Mouse (Mus musculus) heart, embryonic 16.5 days (tissue): ENCODE measurements around the gene Rassf2. TPM values are rescaled to one million over a fixed set of nuclear protein-coding genes. Genes with fewer than 3 reads are reported as not detected.
A peak's percentile ranks its signal among the peaks of the same experiment; 100 is the strongest.

Experiments
- ATAC-seq: fragments of 200-750 bp; cut with Nextera tagmentation; replicated peaks from 2 replicates; pipeline ENCODE4 v1.8.0; 2017; ENCODE audit warnings: moderate number of reproducible peaks; ENCODE audit not compliant: insufficient read depth, low FRiP score; ENCODE audit errors: extremely low read depth
- H3K27ac ChIP-seq: fragments of 300-500 bp; sonication (generic); 2 replicates; pipeline ENCODE4 v1.5.1; 2014; ENCODE audit warnings: mild to moderate bottlenecking, low read length, control low read depth, moderate library complexity
- H3K27me3 ChIP-seq: fragments of 300-500 bp; sonication (generic); 2 replicates; pipeline ENCODE4 v1.6.1; 2014; ENCODE audit warnings: low read length, mixed read lengths; ENCODE audit not compliant: control insufficient read depth, insufficient read depth
- H3K36me3 ChIP-seq: fragments of 300-500 bp; sonication (generic); 2 replicates; pipeline ENCODE4 v1.6.1; 2014; ENCODE audit not compliant: control insufficient read depth, insufficient read depth
- H3K4me1 ChIP-seq: fragments of 300-500 bp; sonication (generic); 2 replicates; pipeline ENCODE4 v1.6.1; 2014; ENCODE audit warnings: low read length, mixed read lengths; ENCODE audit not compliant: control insufficient read depth, insufficient read depth
- H3K4me2 ChIP-seq: fragments of 300-500 bp; sonication (generic); 2 replicates; pipeline ENCODE4 v1.6.1; 2014; ENCODE audit warnings: low read depth, mild to moderate bottlenecking, control low read depth, low read length
- H3K4me3 ChIP-seq: fragments of 300-500 bp; sonication (generic); 2 replicates; pipeline ENCODE4 v1.5.1; 2014; ENCODE audit warnings: mild to moderate bottlenecking, control low read depth, low read length
- H3K9ac ChIP-seq: fragments of 300-500 bp; sonication (generic); 2 replicates; pipeline ENCODE4 v1.6.1; 2014; ENCODE audit warnings: low read length, control low read depth
- H3K9me3 ChIP-seq: fragments of 300-500 bp; sonication (generic); replicated peaks from 2 replicates; pipeline ENCODE4 v1.6.1; 2016; ENCODE audit warnings: low read length; ENCODE audit not compliant: control insufficient read depth
- WGBS: fragments of 180-500 bp; shearing (Covaris S2); extraction: QIAGEN DNeasy Blood & Tissue Kit; methylation state at CpG from one replicate; pipeline ENCODE4 v1.1.7; 2014; 5-methylcytosine and 5-hydroxymethylcytosine counted together
- polyA plus RNA-seq: library from polyadenylated mRNA; unstranded; fragments of >200 nt; fragmentation: Nextera tagmentation; extraction: Ambion mirVana; gene quantifications from 2 replicates; pipeline ENCODE4 v1.2.1, GENCODE M21; 2015

Gene Rassf2
- polyA plus RNA-seq, 1 experiment from 2014 or later = 12.5 TPM

- no peaks in the 10 kb centered on the region for H3K36me3 ChIP-seq
- H3K4me1 ChIP-seq = peaks cover 8% of the 10 kb centered on the region; the same call in 1 of the 2 replicates
- 79% methylated on average over 7 of the region's 7 CpGs for WGBS
- no peak overlapping the region for H3K27ac ChIP-seq
- ATAC-seq = no peak
- no peaks in the 10 kb centered on the region for H3K9me3 ChIP-seq
- no peaks in the 10 kb centered on the region for H3K27me3 ChIP-seq
- no peak overlapping the region for H3K4me2 ChIP-seq
- no peak overlapping the region for H3K4me3 ChIP-seq
- no peak overlapping the region for H3K9ac ChIP-seq
These were observed 73.5 kb downstream of the Rassf2 start for GRCm38 (mm10) chr2:131956336-131957256.

DNA sequence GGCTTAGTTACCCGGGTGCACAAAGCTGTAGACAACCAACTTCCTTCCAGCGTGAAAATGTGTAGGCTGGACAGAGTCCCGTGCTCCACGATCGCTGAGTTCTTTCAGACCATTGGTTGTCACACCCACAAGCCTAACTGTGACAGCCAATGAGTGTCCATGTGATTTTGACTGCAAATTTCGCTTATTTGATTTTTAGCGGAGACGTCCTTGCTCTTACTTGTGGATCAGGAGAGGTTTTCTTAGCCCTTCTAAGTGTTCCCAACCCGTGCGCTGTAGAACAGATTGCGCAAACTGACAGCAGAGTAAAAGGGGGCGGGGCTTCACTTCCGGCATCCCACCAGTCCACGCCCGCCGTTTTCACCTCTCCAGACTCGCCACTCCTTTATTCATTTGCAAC, 74.8 kb downstream of the Rassf2 start:
- no peaks in the 10 kb centered on the region for H3K36me3 ChIP-seq
- H3K27me3 ChIP-seq = no peaks in the 10 kb centered on the region
- WGBS = 2% methylated on average over 17 of the region's 17 CpGs
- peak overlapping the region; percentile 52 for H3K4me3 ChIP-seq
- peak overlapping the region; percentile 35; the same call in 1 of the 2 replicates for H3K9ac ChIP-seq
- H3K4me2 ChIP-seq = peak overlapping the region; percentile 78
- no peaks in the 10 kb centered on the region for H3K9me3 ChIP-seq
- peak; percentile 61 for ATAC-seq
- peaks cover 12% of the 10 kb centered on the region; the same call in 1 of the 2 replicates for H3K4me1 ChIP-seq
- peak overlapping the region; percentile 33 for H3K27ac ChIP-seq

DNA sequence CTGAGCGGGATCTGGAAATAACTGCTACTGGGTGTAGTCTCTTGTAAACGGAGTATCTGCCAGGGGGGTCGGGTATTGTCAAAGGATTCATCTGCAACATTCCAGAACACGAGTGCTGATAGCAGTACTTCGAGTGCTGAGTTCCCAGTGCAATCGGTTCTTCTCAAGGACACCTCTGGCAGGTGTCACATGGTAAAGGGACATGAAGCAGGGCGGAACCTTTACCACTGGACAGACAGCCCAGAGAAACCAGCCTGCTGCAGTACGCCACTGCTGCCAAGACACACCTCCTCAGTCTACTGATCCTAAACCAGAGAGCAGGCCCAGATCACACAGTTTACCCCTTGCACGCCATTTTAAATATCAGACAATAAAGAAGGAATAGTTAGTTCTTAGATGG, 75.2 kb downstream of the Rassf2 start:
- Histone ChIP-seq H3K27me3 (no peaks in the 10 kb centered on the region), H3K4me1 (peaks cover 12% of the 10 kb centered on the region; the same call in 1 of the 2 replicates), H3K4me3 (peak overlapping the region; percentile 52), H3K36me3 (no peaks in the 10 kb centered on the region), H3K4me2 (peak overlapping the region; percentile 78), H3K9me3 (no peaks in the 10 kb centered on the region), H3K9ac (no peak overlapping the region), H3K27ac (peak overlapping the region; percentile 33)
- peak; percentile 63 for ATAC-seq
- 28% methylated on average over 9 of the region's 9 CpGs for WGBS

- no peaks in the 10 kb centered on the region for H3K27me3 ChIP-seq
- 86% methylated on average over 4 of the region's 4 CpGs for WGBS
These were observed 76.3 kb downstream of the Rassf2 start for GRCm38 (mm10) chr2:131953711-131954110.

GRCm38 (mm10) chr2:131952961-131953538, 77.0 kb downstream of the Rassf2 start:
- Histone ChIP-seq H3K9ac (no peak overlapping the region; the same call in 1 of the 2 replicates), H3K4me3 (peak overlapping the region; percentile 43), H3K27ac (no peak overlapping the region), H3K36me3 (no peaks in the 10 kb centered on the region), H3K27me3 (no peaks in the 10 kb centered on the region), H3K9me3 (no peaks in the 10 kb centered on the region), H3K4me2 (peak overlapping the region; percentile 66), H3K4me1 (peaks cover 12% of the 10 kb centered on the region; the same call in 1 of the 2 replicates)
- WGBS = 15% methylated on average over 29 of the region's 29 CpGs
- no peak for ATAC-seq

More at GRCm38 (mm10) chr2:131953711-131954110, 76.3 kb downstream of the Rassf2 start:
- Histone ChIP-seq H3K4me2 (peak overlapping the region; percentile 66), H3K36me3 (no peaks in the 10 kb centered on the region), H3K9ac (no peak overlapping the region), H3K4me3 (peak overlapping the region; percentile 43), H3K4me1 (peaks cover 12% of the 10 kb centered on the region; the same call in 1 of the 2 replicates), H3K27ac (no peak overlapping the region), H3K9me3 (no peaks in the 10 kb centered on the region)
- no peak for ATAC-seq

GRCm38 (mm10) chr2:131952456-131952855, 77.6 kb downstream of the Rassf2 start:
- Histone ChIP-seq H3K27me3 (no peaks in the 10 kb centered on the region), H3K4me3 (no peak overlapping the region), H3K4me2 (no peak overlapping the region), H3K27ac (no peak overlapping the region), H3K4me1 (peaks cover 12% of the 10 kb centered on the region; the same call in 1 of the 2 replicates), H3K9ac (no peak overlapping the region), H3K9me3 (no peaks in the 10 kb centered on the region), H3K36me3 (no peaks in the 10 kb centered on the region)
- ATAC-seq = no peak
- WGBS = 55% methylated on average over 2 of the region's 2 CpGs

- no peak; the same call in 1 of the 2 replicates for ATAC-seq
- Histone ChIP-seq H3K4me1 (peaks cover 12% of the 10 kb centered on the region; the same call in 1 of the 2 replicates), H3K27ac (no peak within 1 kb of the TSS), H3K9me3 (no peaks in the 10 kb centered on the region), H3K4me2 (peak within 1 kb of the TSS; percentile 16; the same call in 1 of the 2 replicates), H3K4me3 (peak within 1 kb of the TSS; percentile 14), H3K27me3 (no peaks in the 10 kb centered on the region), H3K36me3 (no peaks in the 10 kb centered on the region), H3K9ac (no peak within 1 kb of the TSS)
- 9% methylated on average over 11 of the region's 11 CpGs for WGBS
These were observed 79.4 kb downstream of the Rassf2 start, which contains the start of gene Prnd for GRCm38 (mm10) chr2:131950598-131951095. TSS of gene Prnd (plus strand) at chr2:131950861.

- no peaks in the 10 kb centered on the region for H3K9me3 ChIP-seq
- H3K4me3 ChIP-seq = no peak overlapping the region
- WGBS = 45% methylated on average over 9 of the region's 9 CpGs
- no peaks in the 10 kb centered on the region for H3K27me3 ChIP-seq
- ATAC-seq = no peak
- H3K36me3 ChIP-seq = no peaks in the 10 kb centered on the region
- H3K4me2 ChIP-seq = no peak overlapping the region
- H3K4me1 ChIP-seq = peaks cover 12% of the 10 kb centered on the region; the same call in 1 of the 2 replicates
- no peak overlapping the region for H3K9ac ChIP-seq
- H3K27ac ChIP-seq = no peak overlapping the region
These were observed 80.1 kb downstream of the Rassf2 start for GRCm38 (mm10) chr2:131949767-131950597.
